Mouse (Mus musculus) heart, postnatal 0 days (tissue): ENCODE measurements around the gene Cab39.

Source experiments
- CTCF ChIP-seq: IDR thresholded peaks from 2 replicates; pipeline ENCODE4 v1.5.1; 2016; ENCODE audit warnings: antibody characterized with exemption, control low read depth, low read depth
- EP300 ChIP-seq: IDR thresholded peaks from 2 replicates; pipeline ENCODE4 v1.6.1; 2016; ENCODE audit warnings: antibody characterized with exemption, low read depth

DNA sequence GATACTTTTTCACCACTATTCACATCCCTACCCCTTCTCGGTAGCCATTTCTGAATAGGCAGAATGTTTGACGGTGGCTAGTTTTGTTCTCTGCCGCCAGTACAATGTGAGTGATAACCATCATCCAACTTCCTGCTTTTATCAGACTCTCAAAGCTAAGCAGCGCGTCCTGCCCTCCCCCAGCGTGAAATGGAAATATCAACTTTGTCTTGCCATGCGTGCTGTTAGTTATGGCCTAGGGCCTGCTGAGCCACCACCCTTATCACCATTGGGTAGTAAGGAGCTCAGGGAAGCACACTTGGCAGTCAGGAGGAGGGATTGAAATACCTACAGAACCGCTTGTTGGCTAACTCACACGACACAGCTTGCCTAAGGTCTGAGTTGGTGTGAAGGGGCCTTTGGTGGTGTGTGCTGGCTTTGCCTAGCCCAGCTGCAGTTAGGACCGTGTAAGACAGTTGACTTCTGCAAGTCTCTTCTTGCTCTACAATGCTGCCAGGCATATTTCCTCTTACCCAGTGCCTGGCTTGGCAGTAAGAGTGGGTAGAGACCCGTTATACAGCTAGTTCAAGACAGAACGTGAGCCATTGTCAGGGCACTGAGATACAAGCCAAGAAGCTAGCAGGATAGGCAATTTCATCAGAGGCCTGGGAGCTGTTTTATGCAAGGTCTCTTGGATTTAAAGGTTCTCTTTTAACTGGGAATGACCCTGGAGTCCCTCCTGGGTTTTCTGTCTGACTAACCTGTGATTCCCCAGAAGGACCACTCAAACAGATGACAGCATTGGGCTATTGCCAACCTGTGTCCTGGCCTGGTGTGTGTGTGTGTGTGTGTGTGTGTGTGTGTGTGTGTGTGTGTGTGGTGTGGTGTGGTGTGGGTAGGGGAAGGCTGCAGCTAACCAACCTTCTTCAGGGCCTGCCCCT lies 103.8 kb downstream of the Cab39 start:
- no peak for TF ChIP-seq EP300
- TF ChIP-seq CTCF, result no peak
